Mouse (Mus musculus) midbrain, embryonic 16.5 days (tissue): ENCODE data around the gene Ankrd13d. TPM values are rescaled to one million over a fixed set of nuclear protein-coding genes. Genes with fewer than 3 reads are reported as not detected.
"Not testable (repeated sequence)": the region's sequence is repeated elsewhere in the genome, so short reads cannot be mapped to it uniquely, and the experiment has no call there.

ENCODE experiments used
- ATAC-seq: fragments of 200-750 bp; cut with Nextera tagmentation; 2 replicates; pipeline ENCODE4 v1.8.0; 2017; ENCODE audit warnings: moderate TSS enrichment
- H3K27ac ChIP-seq: fragments of 300-500 bp; sonication (generic); 2 replicates; pipeline ENCODE4 v1.5.1; 2014; ENCODE audit warnings: mild to moderate bottlenecking, low read length, mixed read lengths
- H3K27me3 ChIP-seq: fragments of 300-500 bp; sonication (generic); 2 replicates; pipeline ENCODE4 v1.6.1; 2014; ENCODE audit warnings: low read depth, low read length, mixed read lengths; ENCODE audit not compliant: control insufficient read depth, insufficient read depth
- H3K36me3 ChIP-seq: fragments of 300-500 bp; sonication (generic); 2 replicates; pipeline ENCODE4 v1.6.1; 2014; ENCODE audit warnings: mild to moderate bottlenecking, low read length, moderate library complexity, mixed read lengths; ENCODE audit not compliant: control insufficient read depth, insufficient read depth
- H3K4me1 ChIP-seq: fragments of 300-500 bp; sonication (generic); 2 replicates; pipeline ENCODE4 v1.6.1; 2014; ENCODE audit warnings: mild to moderate bottlenecking, low read length, mixed read lengths; ENCODE audit not compliant: control insufficient read depth, insufficient read depth
- H3K4me2 ChIP-seq: fragments of 300-500 bp; sonication (generic); 2 replicates; pipeline ENCODE4 v1.6.1; 2014; ENCODE audit warnings: mild to moderate bottlenecking, low read length, mixed read lengths
- H3K4me3 ChIP-seq: fragments of 300-500 bp; sonication (generic); 2 replicates; pipeline ENCODE4 v1.5.1; 2014; ENCODE audit warnings: low read depth, mild to moderate bottlenecking, low read length, moderate library complexity, mixed read lengths
- H3K9ac ChIP-seq: fragments of 300-500 bp; sonication (generic); 2 replicates; pipeline ENCODE4 v1.6.1; 2014; ENCODE audit warnings: low read depth, low read length, mixed read lengths
- H3K9me3 ChIP-seq: fragments of 300-500 bp; sonication (generic); replicated peaks from 2 replicates; pipeline ENCODE4 v1.6.1; 2014; ENCODE audit warnings: mild to moderate bottlenecking, low read length, mixed read lengths; ENCODE audit not compliant: control insufficient read depth, poor library complexity, severe bottlenecking
- WGBS: fragments of 180-500 bp; shearing (Covaris S2); extraction: QIAGEN DNeasy Blood & Tissue Kit; methylation state at CpG from one replicate; pipeline ENCODE4 v1.1.7; 2014; 5-methylcytosine and 5-hydroxymethylcytosine counted together
- polyA plus RNA-seq: library from polyadenylated mRNA; unstranded; fragments of >200 nt; fragmentation: Nextera tagmentation; extraction: Ambion mirVana; gene quantifications from 2 replicates; pipeline ENCODE4 v1.2.1, GENCODE M21; 2015

Ankrd13d gene
- polyA plus RNA-seq, 1 experiment from 2014 or later: 65.7 TPM

- Histone ChIP-seq H3K36me3 (no peaks in the 10 kb centered on the region), H3K4me1 (peaks cover 2% of the 10 kb centered on the region; the same call in 1 of the 2 replicates), H3K4me2 (no peak overlapping the region), H3K9ac (0 out of 2 replicates have a peak overlapping the region, but pooled peaks have one; percentile 30), H3K27ac (no peak overlapping the region), H3K4me3 (no peak overlapping the region), H3K27me3 (no peaks in the 10 kb centered on the region), H3K9me3 (no peaks in the 10 kb centered on the region)
- WGBS: 50% methylated on average over 8 of the region's 8 CpGs
- ATAC-seq: no peak
These were observed 21.8 kb downstream of the Ankrd13d start for GRCm38 (mm10) chr19:4261038-4261698.

- Histone ChIP-seq H3K4me2 (peak overlapping the region; percentile 91), H3K4me1 (peaks cover 2% of the 10 kb centered on the region; the same call in 1 of the 2 replicates), H3K9me3 (no peaks in the 10 kb centered on the region), H3K4me3 (peak overlapping the region; percentile 66), H3K27me3 (no peaks in the 10 kb centered on the region), H3K9ac (peak overlapping the region; percentile 40), H3K27ac (no peak overlapping the region), H3K36me3 (no peaks in the 10 kb centered on the region)
- WGBS: 18% methylated on average over 12 of the region's 12 CpGs
- no peak for ATAC-seq
These were observed 25.1 kb downstream of the Ankrd13d start for GRCm38 (mm10) chr19:4257897-4258252.

- H3K36me3 ChIP-seq: no peaks in the 10 kb centered on the region
- peak overlapping the region; percentile 73 for H3K9ac ChIP-seq
- H3K4me2 ChIP-seq: peak overlapping the region; percentile 91
- peaks cover 2% of the 10 kb centered on the region; the same call in 1 of the 2 replicates for H3K4me1 ChIP-seq
- H3K27ac ChIP-seq: peak overlapping the region; percentile 69
- peak overlapping the region; percentile 66 for H3K4me3 ChIP-seq
- peak; percentile 94 for ATAC-seq
- under 1% methylated on average over 41 of the region's 41 CpGs for WGBS
- no peaks in the 10 kb centered on the region for H3K9me3 ChIP-seq
- H3K27me3 ChIP-seq: no peaks in the 10 kb centered on the region
These were observed 25.6 kb downstream of the Ankrd13d start for GRCm38 (mm10) chr19:4257216-4257896.

- Histone ChIP-seq H3K4me2 (no peak overlapping the region), H3K27ac (no peak overlapping the region)
- ATAC-seq: no peak
These were observed 27.3 kb downstream of the Ankrd13d start for GRCm38 (mm10) chr19:4255583-4256162.

GRCm38 (mm10) chr19:4254230-4254629 is 28.7 kb downstream of the Ankrd13d start:
- 89% methylated on average over 7 of the region's 7 CpGs for WGBS
- H3K27me3 ChIP-seq: no peaks in the 10 kb centered on the region
- H3K27ac ChIP-seq: no peak overlapping the region
- no peak overlapping the region for H3K4me2 ChIP-seq
- H3K4me3 ChIP-seq: no peak overlapping the region
- no peaks in the 10 kb centered on the region for H3K9me3 ChIP-seq
- no peaks in the 10 kb centered on the region for H3K36me3 ChIP-seq
- peaks cover 2% of the 10 kb centered on the region; the same call in 1 of the 2 replicates for H3K4me1 ChIP-seq
- no peak overlapping the region for H3K9ac ChIP-seq
- no peak for ATAC-seq

More at GRCm38 (mm10) chr19:4255583-4256162, 27.3 kb downstream of the Ankrd13d start:
- no peak overlapping the region for H3K4me3 ChIP-seq
- 73% methylated on average over 11 of the region's 11 CpGs for WGBS
- no peak overlapping the region for H3K9ac ChIP-seq
- no peaks in the 10 kb centered on the region for H3K36me3 ChIP-seq
- no peaks in the 10 kb centered on the region for H3K27me3 ChIP-seq
- no peaks in the 10 kb centered on the region for H3K9me3 ChIP-seq
- peaks cover 2% of the 10 kb centered on the region; the same call in 1 of the 2 replicates for H3K4me1 ChIP-seq

- not testable (repeated sequence) for H3K36me3 ChIP-seq, H3K4me3 ChIP-seq, H3K4me1 ChIP-seq, H3K27me3 ChIP-seq, H3K9me3 ChIP-seq, H3K9ac ChIP-seq, H3K27ac ChIP-seq, H3K4me2 ChIP-seq, ATAC-seq
- WGBS: 71% methylated on average over 1 of the region's 1 CpGs
These were observed 34.3 kb downstream of the Ankrd13d start for GRCm38 (mm10) chr19:4248683-4249082.

GRCm38 (mm10) chr19:4247010-4247409 is 35.9 kb downstream of the Ankrd13d start:
- H3K27me3 ChIP-seq: no peaks in the 10 kb centered on the region
- ATAC-seq: no peak

GRCm38 (mm10) chr19:4244775-4245174 is 38.2 kb downstream of the Ankrd13d start:
- Histone ChIP-seq H3K9ac (no peak overlapping the region), H3K4me2 (no peak overlapping the region), H3K4me1 (no peaks in the 10 kb centered on the region), H3K36me3 (no peaks in the 10 kb centered on the region), H3K9me3 (no peaks in the 10 kb centered on the region), H3K4me3 (no peak overlapping the region), H3K27ac (no peak overlapping the region), H3K27me3 (no peaks in the 10 kb centered on the region)
- 84% methylated on average over 6 of the region's 6 CpGs for WGBS
- ATAC-seq: no peak

More at GRCm38 (mm10) chr19:4247010-4247409, 35.9 kb downstream of the Ankrd13d start:
- H3K4me2 ChIP-seq: no peak overlapping the region
- H3K36me3 ChIP-seq: no peaks in the 10 kb centered on the region
- no peak overlapping the region for H3K4me3 ChIP-seq
- H3K9ac ChIP-seq: no peak overlapping the region
- no peaks in the 10 kb centered on the region for H3K4me1 ChIP-seq
- WGBS: 53% methylated on average over 1 of the region's 1 CpGs
- no peaks in the 10 kb centered on the region for H3K9me3 ChIP-seq
- no peak overlapping the region for H3K27ac ChIP-seq

GRCm38 (mm10) chr19:4242416-4242815 is 40.5 kb downstream of the Ankrd13d start:
- Histone ChIP-seq H3K9me3 (no peaks in the 10 kb centered on the region), H3K4me1 (no peaks in the 10 kb centered on the region), H3K4me3 (no peak overlapping the region), H3K27me3 (no peaks in the 10 kb centered on the region), H3K9ac (no peak overlapping the region), H3K27ac (no peak overlapping the region), H3K4me2 (no peak overlapping the region), H3K36me3 (no peaks in the 10 kb centered on the region)
- WGBS: 69% methylated on average over 3 of the region's 3 CpGs
- ATAC-seq: no peak
